Mouse (Mus musculus) liver, embryonic 15.5 days (tissue): Measurements from ENCODE around the gene Tfb2m. TPM values are rescaled to one million over a fixed set of nuclear protein-coding genes. Genes with fewer than 3 reads are reported as not detected.

Source experiments
- ATAC-seq: fragments of 200-750 bp; cut with Nextera tagmentation; 2 replicates; pipeline ENCODE4 v1.8.0; 2017; ENCODE audit warnings: moderate number of reproducible peaks, mild to moderate bottlenecking, moderate library complexity; ENCODE audit not compliant: insufficient read depth
- H3K27ac ChIP-seq: fragments of 300-500 bp; sonication (generic); replicated peaks from 2 replicates; pipeline ENCODE4 v1.5.1; 2015; ENCODE audit warnings: mild to moderate bottlenecking, inconsistent platforms
- H3K27me3 ChIP-seq: fragments of 300-500 bp; sonication (generic); 2 replicates; pipeline ENCODE4 v1.6.1; 2015; ENCODE audit warnings: mild to moderate bottlenecking, inconsistent platforms
- H3K36me3 ChIP-seq: fragments of 300-500 bp; sonication (generic); replicated peaks from 2 replicates; pipeline ENCODE4 v1.6.1; 2015; ENCODE audit warnings: moderate library complexity, mild to moderate bottlenecking, inconsistent platforms
- H3K4me1 ChIP-seq: fragments of 300-500 bp; sonication (generic); replicated peaks from 2 replicates; pipeline ENCODE4 v1.6.1; 2015; ENCODE audit warnings: inconsistent platforms
- H3K4me2 ChIP-seq: fragments of 300-500 bp; sonication (generic); 2 replicates; pipeline ENCODE4 v1.6.1; 2015; ENCODE audit warnings: moderate library complexity, mild to moderate bottlenecking, inconsistent platforms
- H3K4me3 ChIP-seq: fragments of 300-500 bp; sonication (generic); replicated peaks from 2 replicates; pipeline ENCODE4 v1.5.1; 2015; ENCODE audit warnings: mild to moderate bottlenecking, inconsistent platforms
- H3K9ac ChIP-seq: fragments of 300-500 bp; sonication (generic); 2 replicates; pipeline ENCODE4 v1.6.1; 2015; ENCODE audit warnings: moderate library complexity, mild to moderate bottlenecking, inconsistent platforms
- H3K9me3 ChIP-seq: fragments of 300-500 bp; sonication (generic); replicated peaks from 2 replicates; pipeline ENCODE4 v1.6.1; 2016; ENCODE audit warnings: inconsistent platforms
- WGBS: fragments of 180-500 bp; shearing (Covaris S2); methylation state at CpG from one replicate; pipeline ENCODE4 v1.1.7; 2015; ENCODE audit warnings: mixed read lengths; ENCODE audit not compliant: insufficient replicate concordance; 5-methylcytosine and 5-hydroxymethylcytosine counted together
- polyA plus RNA-seq: library from polyadenylated mRNA; unstranded; fragments of >200 nt; fragmentation: Nextera tagmentation; extraction: Ambion mirVana; gene quantifications from 2 replicates; pipeline ENCODE4 v1.2.1, GENCODE M21; 2015

The Tfb2m gene
- polyA plus RNA-seq, 1 experiment from 2014 or later, result 8.2 TPM

GRCm38 (mm10) chr1:179556921-179557320 is 10.9 kb upstream of the Tfb2m start:
- no peak overlapping the region for H3K27ac ChIP-seq
- WGBS, result 69% methylated on average over 3 of the region's 3 CpGs
- ATAC-seq, result no peak

GRCm38 (mm10) chr1:179553949-179554347 is 7.9 kb upstream of the Tfb2m start:
- Histone ChIP-seq H3K4me3 (no peak overlapping the region), H3K4me1 (peaks cover 54% of the 10 kb centered on the region), H3K4me2 (no peak overlapping the region), H3K9ac (no peak overlapping the region), H3K27me3 (no peaks in the 10 kb centered on the region), H3K36me3 (no peaks in the 10 kb centered on the region; the same call in none of the 2 replicates), H3K27ac (no peak overlapping the region), H3K9me3 (no peaks in the 10 kb centered on the region)
- WGBS, result 55% methylated on average over 4 of the region's 4 CpGs
- no peak for ATAC-seq

More at GRCm38 (mm10) chr1:179556921-179557320, 10.9 kb upstream of the Tfb2m start:
- no peaks in the 10 kb centered on the region for H3K27me3 ChIP-seq
- H3K4me2 ChIP-seq, result no peak overlapping the region
- no peak overlapping the region for H3K4me3 ChIP-seq
- H3K9ac ChIP-seq, result no peak overlapping the region
- H3K36me3 ChIP-seq, result no peaks in the 10 kb centered on the region; the same call in 1 of the 2 replicates
- peaks cover 49% of the 10 kb centered on the region for H3K4me1 ChIP-seq
- no peaks in the 10 kb centered on the region for H3K9me3 ChIP-seq

- no peaks in the 10 kb centered on the region for H3K9me3 ChIP-seq
- H3K4me2 ChIP-seq, result no peak overlapping the region
- no peaks in the 10 kb centered on the region; the same call in none of the 2 replicates for H3K36me3 ChIP-seq
- H3K9ac ChIP-seq, result no peak overlapping the region
- 52% methylated on average over 5 of the region's 5 CpGs for WGBS
- no peak overlapping the region for H3K4me3 ChIP-seq
- ATAC-seq, result no peak
- no peaks in the 10 kb centered on the region for H3K27me3 ChIP-seq
- H3K4me1 ChIP-seq, result peaks cover 57% of the 10 kb centered on the region
- peak overlapping the region; percentile 42 for H3K27ac ChIP-seq
Measured at GRCm38 (mm10) chr1:179553197-179553948, 7.3 kb upstream of the Tfb2m start.

GRCm38 (mm10) chr1:179552751-179553150 is 6.7 kb upstream of the Tfb2m start:
- Histone ChIP-seq H3K9ac (no peak overlapping the region), H3K27me3 (no peaks in the 10 kb centered on the region), H3K4me2 (peak overlapping the region; percentile 54), H3K9me3 (no peaks in the 10 kb centered on the region), H3K27ac (peak overlapping the region; percentile 82; the same call in 1 of the 2 replicates), H3K36me3 (no peaks in the 10 kb centered on the region; the same call in none of the 2 replicates), H3K4me1 (peaks cover 63% of the 10 kb centered on the region), H3K4me3 (no peak overlapping the region)
- peak; percentile 41 for ATAC-seq
- WGBS, result 57% methylated on average over 7 of the region's 7 CpGs

- Histone ChIP-seq H3K4me2 (peak overlapping the region; percentile 54), H3K9me3 (no peaks in the 10 kb centered on the region), H3K27ac (peak overlapping the region; percentile 82), H3K27me3 (no peaks in the 10 kb centered on the region), H3K4me1 (peaks cover 66% of the 10 kb centered on the region), H3K4me3 (no peak overlapping the region), H3K9ac (peak overlapping the region; percentile 10), H3K36me3 (no peaks in the 10 kb centered on the region; the same call in none of the 2 replicates)
- 51% methylated on average over 4 of the region's 4 CpGs for WGBS
- ATAC-seq, result no peak
Measured at GRCm38 (mm10) chr1:179551921-179552320, 5.9 kb upstream of the Tfb2m start.

- Histone ChIP-seq H3K36me3 (no peaks in the 10 kb centered on the region; the same call in none of the 2 replicates), H3K4me3 (no peak overlapping the region), H3K27ac (peak overlapping the region; percentile 82), H3K27me3 (no peaks in the 10 kb centered on the region), H3K9ac (no peak overlapping the region), H3K4me2 (peak overlapping the region; percentile 54), H3K4me1 (peaks cover 66% of the 10 kb centered on the region), H3K9me3 (no peaks in the 10 kb centered on the region)
- 13% methylated on average over 3 of the region's 3 CpGs for WGBS
- peak; percentile 77 for ATAC-seq
Measured at GRCm38 (mm10) chr1:179551336-179551735, 5.3 kb upstream of the Tfb2m start.

- Histone ChIP-seq H3K27me3 (no peaks in the 10 kb centered on the region), H3K4me1 (peaks cover 76% of the 10 kb centered on the region), H3K4me3 (no peak overlapping the region), H3K27ac (peak overlapping the region; percentile 76), H3K9ac (no peak overlapping the region), H3K4me2 (peak overlapping the region; percentile 8; the same call in 1 of the 2 replicates), H3K36me3 (no peaks in the 10 kb centered on the region; the same call in none of the 2 replicates), H3K9me3 (no peaks in the 10 kb centered on the region)
- ATAC-seq, result no peak
- 77% methylated on average over 5 of the region's 5 CpGs for WGBS
Measured at GRCm38 (mm10) chr1:179548996-179549752, 3.1 kb upstream of the Tfb2m start.

- Histone ChIP-seq H3K9ac (0 out of 2 replicates have a peak overlapping the region, but pooled peaks have one; percentile 87), H3K4me1 (peaks cover 67% of the 10 kb centered on the region)
- ATAC-seq, result no peak
Measured at GRCm38 (mm10) chr1:179548220-179548619, 2.2 kb upstream of the Tfb2m start.

GRCm38 (mm10) chr1:179547176-179547575 is 1.1 kb upstream of the Tfb2m start:
- peak overlapping the region; percentile 76 for H3K4me2 ChIP-seq
- peak overlapping the region; percentile 97 for H3K27ac ChIP-seq
- no peak for ATAC-seq
- 20% methylated on average over 5 of the region's 5 CpGs for WGBS
- no peaks in the 10 kb centered on the region for H3K9me3 ChIP-seq
- H3K4me3 ChIP-seq, result peak overlapping the region; percentile 79
- peak overlapping the region; percentile 87 for H3K9ac ChIP-seq
- peaks cover 57% of the 10 kb centered on the region for H3K4me1 ChIP-seq
- peaks cover 13% of the 10 kb centered on the region for H3K36me3 ChIP-seq
- H3K27me3 ChIP-seq, result no peaks in the 10 kb centered on the region

More at GRCm38 (mm10) chr1:179548220-179548619, 2.2 kb upstream of the Tfb2m start:
- Histone ChIP-seq H3K36me3 (peaks cover 3% of the 10 kb centered on the region), H3K4me3 (peak overlapping the region; percentile 79), H3K4me2 (peak overlapping the region; percentile 76), H3K27me3 (no peaks in the 10 kb centered on the region), H3K9me3 (no peaks in the 10 kb centered on the region), H3K27ac (peak overlapping the region; percentile 97; the same call in 1 of the 2 replicates)
- WGBS, result 83% methylated on average over 11 of the region's 11 CpGs

GRCm38 (mm10) chr1:179546551-179546917 is 467 bp upstream of the Tfb2m start:
- peak; percentile 78 for ATAC-seq
- H3K9me3 ChIP-seq, result no peaks in the 10 kb centered on the region
- peak overlapping the region; percentile 97 for H3K27ac ChIP-seq
- WGBS, result under 1% methylated on average over 44 of the region's 44 CpGs
- peak overlapping the region; percentile 76 for H3K4me2 ChIP-seq
- H3K9ac ChIP-seq, result peak overlapping the region; percentile 87
- peak overlapping the region; percentile 79 for H3K4me3 ChIP-seq
- H3K27me3 ChIP-seq, result no peaks in the 10 kb centered on the region
- peaks cover 13% of the 10 kb centered on the region for H3K36me3 ChIP-seq
- peaks cover 52% of the 10 kb centered on the region for H3K4me1 ChIP-seq

- H3K9me3 ChIP-seq, result no peaks in the 10 kb centered on the region
- no peak overlapping the region for H3K4me2 ChIP-seq
- H3K27me3 ChIP-seq, result no peaks in the 10 kb centered on the region
- 43% methylated on average over 3 of the region's 3 CpGs for WGBS
- no peak overlapping the region for H3K4me3 ChIP-seq
- H3K36me3 ChIP-seq, result peaks cover 52% of the 10 kb centered on the region
- H3K4me1 ChIP-seq, result peaks cover 18% of the 10 kb centered on the region
- H3K27ac ChIP-seq, result no peak overlapping the region
- ATAC-seq, result no peak
- H3K9ac ChIP-seq, result no peak overlapping the region
Measured at GRCm38 (mm10) chr1:179541502-179541901, 4.6 kb downstream of the Tfb2m start.
